Mouse (Mus musculus): ENCODE measurements around the gene Lmnb2.

GRCm38 (mm10) chr10:80940320-80940987 is 22.4 kb upstream of the Lmnb2 start:
- no peak for TF ChIP-seq CTCF (IDR thresholded peaks at IDR 0.05)
- no peak; the same call in 1 of the 2 replicates for TF ChIP-seq POLR2A (IDR thresholded peaks at IDR 0.05; ENCODE audit: insufficient read depth, low read depth, low read length)
